Mouse (Mus musculus): ENCODE results near the gene Tap2. TPM values are rescaled to one million over a fixed set of nuclear protein-coding genes. Genes with fewer than 3 reads are reported as not detected.
A peak's percentile ranks its signal among the peaks of the same experiment; 100 is the strongest.
"Not testable (repeated sequence)": the region's sequence is repeated elsewhere in the genome, so short reads cannot be mapped to it uniquely, and the experiment has no call there.

Gene Tap2
- polyA plus RNA-seq, 1 experiment from 2014 or later, result 1.4 TPM

DNA sequence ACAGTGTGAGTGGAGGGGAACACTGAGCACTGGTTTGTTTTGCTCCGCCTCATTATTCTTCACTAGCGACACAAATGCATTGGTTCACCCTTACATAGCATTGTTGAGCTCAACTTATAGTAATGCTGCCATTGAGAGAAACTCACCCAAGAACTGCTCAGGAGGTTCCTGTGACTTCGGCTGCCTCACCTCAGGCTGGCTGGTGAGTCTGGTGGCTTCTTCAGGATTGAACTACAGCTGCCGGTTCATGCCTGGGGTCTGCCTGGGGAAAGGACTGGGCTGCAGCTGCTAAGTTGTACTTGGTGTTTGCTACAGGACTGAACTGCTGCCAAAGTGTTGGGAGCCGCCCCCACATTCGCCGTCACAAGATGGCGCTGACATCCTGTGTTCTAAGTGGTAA, 22.1 kb downstream of the Tap2 start:
- no peaks in the 10 kb centered on the region for H3K36me3 ChIP-seq
- peaks cover 13% of the 10 kb centered on the region for H3K9me3 ChIP-seq
- H3K27me3 ChIP-seq (ENCODE audit: insufficient read depth, poor library complexity, severe bottlenecking), result no peaks in the 10 kb centered on the region
- no peak overlapping the region for H3K27ac ChIP-seq
- no peak overlapping the region for H3K4me3 ChIP-seq
- H3K4me1 ChIP-seq (replicated peaks), result no peaks in the 10 kb centered on the region
- WGBS, result 96% methylated on average over 8 of the region's 8 CpGs
- DNase-seq (ENCODE audit: low spot score), result no peak

DNA sequence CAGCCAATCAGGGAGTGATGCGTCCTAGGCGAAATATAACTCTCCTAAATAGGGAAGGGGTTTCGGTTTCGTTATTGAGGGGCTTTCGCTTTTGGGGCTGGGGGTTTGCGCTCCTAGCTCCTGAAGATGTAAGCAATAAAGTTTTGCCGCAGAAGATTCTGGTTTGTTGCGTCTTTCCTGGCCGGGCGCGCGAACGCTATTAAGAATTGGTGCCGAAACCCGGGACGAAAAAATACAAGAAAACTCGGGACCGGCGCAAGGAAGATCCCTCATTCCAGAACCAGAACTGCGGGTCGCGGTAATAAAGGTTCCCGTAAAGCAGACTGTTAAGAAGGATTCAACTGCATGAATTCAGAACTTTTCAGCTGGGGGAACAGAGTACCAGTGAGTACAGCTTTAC, 22.6 kb downstream of the Tap2 start:
- H3K4me1 ChIP-seq (replicated peaks); H3K27ac ChIP-seq; H3K36me3 ChIP-seq; DNase-seq (ENCODE audit: low spot score); H3K27me3 ChIP-seq (ENCODE audit: insufficient read depth, poor library complexity, severe bottlenecking); H3K4me3 ChIP-seq: not testable (repeated sequence)
- H3K9me3 ChIP-seq, result peaks cover 13% of the 10 kb centered on the region
- WGBS, result 97% methylated on average over 17 of the region's 23 CpGs

DNA sequence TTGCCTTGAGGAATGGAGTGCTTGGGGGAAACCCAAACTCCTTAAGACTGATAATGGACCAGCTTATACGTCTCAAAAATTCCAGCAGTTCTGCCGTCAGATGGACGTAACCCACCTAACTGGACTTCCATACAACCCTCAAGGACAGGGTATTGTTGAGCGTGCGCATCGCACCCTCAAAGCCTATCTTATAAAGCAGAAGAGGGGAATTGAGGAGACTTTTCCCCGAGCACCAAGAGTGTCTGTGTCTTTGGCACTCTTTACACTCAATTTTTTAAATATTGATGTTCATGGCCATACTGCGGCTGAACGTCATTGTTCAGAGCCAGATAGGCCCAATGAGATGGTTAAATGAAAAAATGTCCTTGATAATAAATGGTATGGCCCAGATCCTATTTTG, 27.6 kb downstream of the Tap2 start:
- H3K27me3 ChIP-seq (ENCODE audit: insufficient read depth, poor library complexity, severe bottlenecking); DNase-seq (ENCODE audit: low spot score); H3K9me3 ChIP-seq; H3K4me3 ChIP-seq; H3K36me3 ChIP-seq; H3K27ac ChIP-seq; H3K4me1 ChIP-seq (replicated peaks): not testable (repeated sequence)
- 97% methylated on average over 9 of the region's 9 CpGs for WGBS

DNA sequence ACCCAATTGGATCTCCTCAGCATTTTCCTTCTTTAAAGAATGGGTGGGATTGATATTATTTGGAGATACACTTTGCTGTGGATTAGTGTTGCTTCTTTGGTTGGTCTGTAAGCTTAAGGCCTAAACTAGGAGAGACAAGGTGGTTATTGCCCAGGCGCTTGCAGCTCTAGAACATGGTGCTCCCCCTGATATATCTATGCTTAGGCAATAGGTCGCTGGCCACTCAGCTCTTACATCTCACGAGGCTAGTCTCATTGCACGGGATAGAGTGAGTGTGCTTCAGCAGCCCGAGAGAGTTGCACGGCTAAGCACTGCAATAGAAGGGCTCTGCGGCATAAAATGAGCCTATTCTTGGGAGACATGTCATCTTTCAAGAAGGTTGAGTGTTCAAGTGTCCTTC, 28.7 kb downstream of the Tap2 start:
- H3K4me3 ChIP-seq; H3K27ac ChIP-seq; H3K27me3 ChIP-seq (ENCODE audit: insufficient read depth, poor library complexity, severe bottlenecking); H3K36me3 ChIP-seq; DNase-seq (ENCODE audit: low spot score); H3K9me3 ChIP-seq; H3K4me1 ChIP-seq (replicated peaks): not testable (repeated sequence)
- WGBS, result 85% methylated on average over 7 of the region's 7 CpGs

DNA sequence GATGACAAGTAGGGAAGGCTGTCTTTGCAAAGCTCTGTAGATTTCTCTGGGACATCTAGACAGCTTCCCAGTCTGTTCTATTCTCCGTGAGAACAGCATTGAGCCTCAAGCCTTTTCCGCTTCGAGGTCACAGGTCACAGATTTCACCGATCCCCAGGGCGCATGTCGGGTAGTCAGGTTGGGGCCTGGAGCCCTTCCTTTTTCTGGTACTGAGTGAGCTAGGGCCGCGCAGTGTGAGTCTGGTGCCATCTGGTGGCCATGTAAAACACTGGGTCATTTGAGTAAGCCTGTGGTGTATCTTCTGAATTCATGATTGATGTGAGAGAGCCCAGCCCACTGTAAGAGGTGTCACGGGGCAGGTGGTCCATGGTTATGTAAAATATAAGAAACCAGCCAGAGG, 31.6 kb downstream of the Tap2 start:
- 55% methylated on average over 9 of the region's 9 CpGs for WGBS

DNA sequence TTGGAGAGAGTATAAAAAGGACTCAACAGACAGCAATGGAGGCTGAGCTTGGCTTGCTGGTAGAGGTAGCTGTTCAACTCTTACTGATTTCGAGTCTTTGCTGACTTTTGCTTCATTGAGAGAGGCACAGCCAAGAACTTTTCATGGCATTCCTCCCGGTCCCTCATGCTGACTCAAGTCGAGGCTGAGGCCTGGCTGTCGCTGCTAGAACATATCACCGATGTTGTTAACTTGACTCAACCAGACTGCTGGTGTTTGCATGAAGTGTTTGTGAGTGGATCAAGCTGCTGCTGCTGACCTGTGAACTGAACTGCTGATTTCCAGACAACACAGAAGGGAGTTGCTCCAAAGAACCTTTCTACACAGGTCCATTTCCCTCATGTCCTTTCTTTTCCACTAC, 33.4 kb downstream of the Tap2 start:
- DNase-seq (ENCODE audit: low spot score), result no peak
- Histone ChIP-seq H3K36me3 (no peaks in the 10 kb centered on the region), H3K4me1 (replicated peaks) (no peaks in the 10 kb centered on the region), H3K9me3 (peaks cover 5% of the 10 kb centered on the region; the same call in 1 of the 2 replicates), H3K27ac (no peak overlapping the region), H3K27me3 (ENCODE audit: insufficient read depth, poor library complexity, severe bottlenecking) (no peaks in the 10 kb centered on the region), H3K4me3 (no peak overlapping the region)
- 84% methylated on average over 5 of the region's 5 CpGs for WGBS

More for the DNA sequence above, 31.6 kb downstream of the Tap2 start:
- Histone ChIP-seq H3K36me3 (no peaks in the 10 kb centered on the region), H3K27ac (no peak overlapping the region), H3K9me3 (0 out of 2 replicates have a peak, but pooled peaks cover 3% of the 10 kb centered on the region), H3K4me3 (no peak overlapping the region), H3K4me1 (replicated peaks) (no peaks in the 10 kb centered on the region), H3K27me3 (ENCODE audit: insufficient read depth, poor library complexity, severe bottlenecking) (no peaks in the 10 kb centered on the region)
- DNase-seq (ENCODE audit: low spot score), result peak; percentile 43

DNA sequence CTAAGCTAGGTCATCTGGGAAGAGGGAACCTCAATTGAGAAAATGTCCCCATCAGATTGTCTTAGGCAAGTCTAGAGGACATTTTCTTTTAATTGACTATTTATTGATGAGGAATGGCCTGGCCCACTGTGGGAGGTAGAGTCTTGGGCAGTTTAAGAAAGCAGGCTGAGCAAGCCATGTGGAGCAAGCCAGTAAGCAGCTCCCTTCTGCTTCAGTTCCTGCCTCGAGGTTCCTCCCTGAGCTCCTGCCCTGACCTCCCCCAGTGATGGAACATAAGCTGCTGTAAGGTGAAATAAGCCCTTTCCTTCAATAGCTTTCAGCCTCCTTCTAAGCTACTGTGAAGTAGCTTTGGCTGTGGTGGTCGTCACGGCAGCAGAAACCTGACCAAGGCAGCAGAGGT, 34.4 kb downstream of the Tap2 start:
- peaks cover 10% of the 10 kb centered on the region; the same call in 1 of the 2 replicates for H3K9me3 ChIP-seq
- no peaks in the 10 kb centered on the region for H3K36me3 ChIP-seq
- H3K4me1 ChIP-seq (replicated peaks), result no peaks in the 10 kb centered on the region
- 85% methylated on average over 3 of the region's 3 CpGs for WGBS
- H3K27me3 ChIP-seq (ENCODE audit: insufficient read depth, poor library complexity, severe bottlenecking), result no peaks in the 10 kb centered on the region
- H3K4me3 ChIP-seq, result no peak overlapping the region
- no peak overlapping the region for H3K27ac ChIP-seq
- no peak for DNase-seq (ENCODE audit: low spot score)

DNA sequence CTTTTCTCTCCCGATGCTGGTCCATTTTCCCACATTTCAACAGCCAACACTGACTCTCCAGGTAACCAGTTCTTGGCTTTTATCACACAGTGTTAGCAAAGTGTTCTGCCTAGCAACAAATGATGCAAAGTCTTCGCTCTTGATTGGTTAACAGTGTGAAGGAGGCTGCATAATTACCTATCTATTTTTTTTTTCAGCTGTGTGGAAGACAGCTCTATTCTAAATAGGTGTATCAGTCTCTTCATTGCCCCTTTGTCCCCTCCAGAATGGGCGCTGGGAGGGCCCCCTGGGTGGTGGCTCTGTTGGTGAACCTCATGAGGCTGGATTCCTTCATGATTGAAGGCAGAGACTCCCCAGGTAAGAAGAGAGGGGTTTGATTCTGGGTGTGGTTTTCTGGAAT, 35.4 kb downstream of the Tap2 start, which contains the start of gene H2-Ob:
Gene H2-Ob (plus strand): TSS at position 198 of the 400 bp plus-strand sequence.
- 54% methylated on average over 3 of the region's 3 CpGs for WGBS
- Histone ChIP-seq H3K27ac (no peak within 1 kb of the TSS), H3K36me3 (no peaks in the 10 kb centered on the region), H3K27me3 (ENCODE audit: insufficient read depth, poor library complexity, severe bottlenecking) (no peaks in the 10 kb centered on the region), H3K4me3 (no peak within 1 kb of the TSS), H3K4me1 (replicated peaks) (no peaks in the 10 kb centered on the region), H3K9me3 (peaks cover 7% of the 10 kb centered on the region; the same call in 1 of the 2 replicates)
- DNase-seq (ENCODE audit: low spot score), result no peak

DNA sequence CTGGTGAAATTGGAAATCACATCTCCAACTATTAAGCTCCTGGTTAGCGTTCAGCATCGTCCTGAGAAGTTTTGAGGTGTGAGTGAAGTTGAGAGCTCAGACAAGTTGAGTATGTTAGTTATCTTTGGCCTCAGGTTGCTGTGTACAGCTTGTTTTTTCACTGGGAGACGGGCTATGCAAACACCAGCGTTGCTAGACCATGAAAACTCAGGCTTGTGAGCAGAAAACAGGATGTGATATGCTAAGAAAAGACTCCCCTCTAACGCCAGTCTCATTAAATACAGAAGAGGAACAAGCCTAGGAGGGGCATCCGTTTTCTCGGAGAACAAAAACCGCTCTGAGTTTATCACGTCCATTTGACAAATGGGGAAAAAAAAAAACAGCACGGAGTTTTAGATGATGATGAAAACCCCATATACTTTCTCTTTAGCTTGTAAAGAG, 36.3 kb downstream of the Tap2 start:
- no peak overlapping the region for H3K4me3 ChIP-seq
- DNase-seq (ENCODE audit: low spot score), result no peak
- H3K4me1 ChIP-seq (replicated peaks), result no peaks in the 10 kb centered on the region
- peaks cover 7% of the 10 kb centered on the region; the same call in 1 of the 2 replicates for H3K9me3 ChIP-seq
- 79% methylated on average over 10 of the region's 10 CpGs for WGBS
- H3K27me3 ChIP-seq (ENCODE audit: insufficient read depth, poor library complexity, severe bottlenecking), result no peaks in the 10 kb centered on the region
- no peaks in the 10 kb centered on the region for H3K36me3 ChIP-seq
- no peak overlapping the region for H3K27ac ChIP-seq

DNA sequence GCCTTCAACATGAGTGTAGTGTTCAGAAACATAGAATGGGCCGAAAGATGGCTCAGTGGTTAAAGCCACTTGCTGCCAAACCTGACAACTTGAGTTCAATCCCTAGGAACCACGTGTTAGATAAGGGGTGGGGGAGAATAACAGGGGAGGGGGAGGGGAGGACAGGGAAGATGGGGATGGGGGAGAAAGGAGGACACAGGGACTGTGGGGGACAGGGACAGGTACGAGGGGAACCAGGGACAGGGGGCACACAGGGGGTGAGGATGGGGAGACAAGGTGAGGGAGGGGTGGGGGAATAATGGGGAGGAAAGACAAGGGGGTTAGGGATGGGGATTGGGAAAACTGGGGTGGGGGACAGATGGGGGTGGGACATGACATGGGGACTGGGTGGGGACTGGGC, 37.0 kb downstream of the Tap2 start:
- no peak for DNase-seq (ENCODE audit: low spot score)
- no peaks in the 10 kb centered on the region for H3K36me3 ChIP-seq
- no peak overlapping the region for H3K27ac ChIP-seq
- H3K4me1 ChIP-seq (replicated peaks), result no peaks in the 10 kb centered on the region
- H3K4me3 ChIP-seq, result no peak overlapping the region
- whole genome bisulfite sequencing, result 76% methylated on average over 3 of the region's 3 CpGs
- peaks cover 7% of the 10 kb centered on the region; the same call in 1 of the 2 replicates for H3K9me3 ChIP-seq
- H3K27me3 ChIP-seq (ENCODE audit: insufficient read depth, poor library complexity, severe bottlenecking), result no peaks in the 10 kb centered on the region

DNA sequence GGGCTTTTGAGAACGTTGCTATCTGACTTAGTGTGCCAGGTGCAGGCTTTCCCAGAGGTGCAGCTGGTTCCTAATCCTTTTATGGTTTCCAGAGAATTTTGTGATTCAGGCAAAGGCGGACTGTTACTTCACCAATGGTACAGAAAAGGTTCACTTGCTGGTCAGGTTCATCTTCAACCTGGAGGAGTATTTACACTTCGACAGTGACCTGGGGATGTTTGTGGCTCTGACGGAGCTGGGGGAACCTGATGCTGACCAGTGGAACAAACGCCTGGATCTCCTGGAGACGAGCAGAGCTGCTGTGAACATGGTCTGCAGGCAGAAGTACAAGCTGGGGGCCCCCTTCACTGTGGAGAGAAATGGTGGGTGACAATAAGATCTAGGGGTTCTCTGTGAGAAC, 37.6 kb downstream of the Tap2 start:
- H3K27me3 ChIP-seq (ENCODE audit: insufficient read depth, poor library complexity, severe bottlenecking), result no peaks in the 10 kb centered on the region
- no peaks in the 10 kb centered on the region for H3K4me1 ChIP-seq (replicated peaks)
- WGBS, result 80% methylated on average over 6 of the region's 6 CpGs
- no peak overlapping the region for H3K27ac ChIP-seq
- H3K9me3 ChIP-seq, result peaks cover 7% of the 10 kb centered on the region; the same call in 1 of the 2 replicates
- no peak for DNase-seq (ENCODE audit: low spot score)
- H3K4me3 ChIP-seq, result no peak overlapping the region
- H3K36me3 ChIP-seq, result no peaks in the 10 kb centered on the region

DNA sequence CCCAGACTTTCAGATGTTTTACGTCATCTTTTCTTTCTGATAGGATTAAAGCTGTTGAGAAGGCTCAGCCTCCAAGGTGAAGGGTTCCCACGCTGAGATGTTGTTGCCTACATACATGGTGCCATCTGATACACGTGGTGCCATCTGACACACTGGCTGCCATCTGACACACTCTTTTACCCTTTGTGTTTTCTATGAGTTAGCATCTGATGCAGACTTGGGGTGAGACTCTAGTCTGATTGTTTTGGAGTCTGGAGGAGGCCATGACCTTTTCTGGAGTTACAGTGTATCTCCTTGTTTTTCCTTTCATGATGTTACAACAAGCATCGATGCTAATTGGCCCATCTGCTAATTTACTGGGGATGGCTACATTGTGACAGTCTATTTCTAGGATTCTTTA, 41.3 kb downstream of the Tap2 start:
- no peaks in the 10 kb centered on the region for H3K27me3 ChIP-seq (ENCODE audit: insufficient read depth, poor library complexity, severe bottlenecking)
- no peak overlapping the region for H3K4me3 ChIP-seq
- DNase-seq (ENCODE audit: low spot score), result no peak
- peaks cover 7% of the 10 kb centered on the region; the same call in 1 of the 2 replicates for H3K9me3 ChIP-seq
- no peak overlapping the region for H3K27ac ChIP-seq
- H3K4me1 ChIP-seq (replicated peaks), result no peaks in the 10 kb centered on the region
- 81% methylated on average over 4 of the region's 4 CpGs for WGBS
- no peaks in the 10 kb centered on the region for H3K36me3 ChIP-seq

DNA sequence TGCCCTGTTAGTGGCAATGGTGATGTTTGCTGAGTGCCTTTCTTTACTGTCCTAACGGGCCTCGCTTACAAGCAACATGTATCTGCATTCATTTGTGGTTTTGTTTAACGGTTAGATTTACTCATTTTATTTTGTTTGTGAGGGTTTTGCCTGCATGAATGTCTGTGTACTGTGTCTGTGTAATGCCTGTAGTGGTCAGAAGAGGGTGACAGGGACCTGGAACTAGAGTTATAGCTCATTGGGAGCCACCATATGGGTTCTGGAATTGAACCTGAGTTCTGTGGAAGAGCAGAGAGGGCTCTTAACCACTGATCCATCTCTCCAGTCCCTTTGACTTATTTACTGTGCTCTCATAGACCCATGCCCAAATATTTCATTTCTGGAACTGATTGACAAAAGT, 43.7 kb downstream of the Tap2 start:
- no peaks in the 10 kb centered on the region for H3K36me3 ChIP-seq
- H3K27ac ChIP-seq, result no peak overlapping the region
- H3K4me1 ChIP-seq (replicated peaks), result no peaks in the 10 kb centered on the region
- no peak for DNase-seq (ENCODE audit: low spot score)
- 0 out of 2 replicates have a peak, but pooled peaks cover 2% of the 10 kb centered on the region for H3K9me3 ChIP-seq
- no peaks in the 10 kb centered on the region for H3K27me3 ChIP-seq (ENCODE audit: insufficient read depth, poor library complexity, severe bottlenecking)
- H3K4me3 ChIP-seq, result no peak overlapping the region
- 89% methylated on average over 3 of the region's 3 CpGs for WGBS

DNA sequence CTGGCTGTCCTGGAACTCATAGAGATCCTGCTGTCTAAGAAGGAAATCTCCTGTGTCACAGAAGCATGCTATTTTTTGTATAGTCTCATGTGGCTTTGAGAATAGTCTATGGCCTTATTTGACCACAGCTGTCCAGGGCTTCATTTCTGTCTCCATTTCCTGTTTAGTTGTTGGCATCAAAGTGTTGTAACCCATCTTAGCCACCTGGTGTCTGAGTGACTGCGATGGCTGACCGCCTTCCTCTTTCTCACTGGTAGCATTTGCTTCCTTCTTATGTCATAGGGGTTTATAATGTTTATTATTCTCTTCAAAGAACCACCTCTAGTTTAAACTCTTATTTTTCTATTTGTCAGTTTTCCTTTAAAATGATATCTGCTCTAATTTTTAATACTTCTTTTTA, 45.4 kb downstream of the Tap2 start:
- H3K36me3 ChIP-seq, result no peaks in the 10 kb centered on the region
- no peaks in the 10 kb centered on the region for H3K27me3 ChIP-seq (ENCODE audit: insufficient read depth, poor library complexity, severe bottlenecking)
- no peak overlapping the region for H3K4me3 ChIP-seq
- no peak for DNase-seq (ENCODE audit: low spot score)
- H3K4me1 ChIP-seq (replicated peaks), result no peaks in the 10 kb centered on the region
- H3K9me3 ChIP-seq, result no peaks in the 10 kb centered on the region
- H3K27ac ChIP-seq, result no peak overlapping the region
- 83% methylated on average over 2 of the region's 2 CpGs for WGBS

All from hindbrain, embryonic 10.5 days (tissue).